Mouse (Mus musculus): ENCODE measurements at regions not wholly inside any gene's neighbourhood (a gene's known extent, or its start where the extent isn't known, plus 50 kb on each side); places are given as distances from the start of the nearest gene placed in this dataset.
"Not testable (repeated sequence)": the region's sequence is repeated elsewhere in the genome, so short reads cannot be mapped to it uniquely, and the experiment has no call there.

- intact Hi-C loops (cut with DNase I), result no loop called here
- no peak for DNase-seq
These were observed 110.1 kb upstream of the Trabd2b start for GRCm38 (mm10) chr4:114296380-114296779.

GRCm38 (mm10) chr4:114298517-114298916, 108.0 kb upstream of the Trabd2b start:
- DNase-seq; intact Hi-C loops (cut with DNase I): not testable (repeated sequence)

- intact Hi-C loops (cut with DNase I), result loop anchor here (2.0 kb wide), 1 partner anchor 336 kb away; no protein-coding TSS in a partner anchor
These were observed 106.0 kb upstream of the Trabd2b start for GRCm38 (mm10) chr4:114300390-114301012.

GRCm38 (mm10) chr4:114304654-114305053, 101.9 kb upstream of the Trabd2b start:
- no peak for DNase-seq
- intact Hi-C loops (cut with DNase I), result no loop called here

More at GRCm38 (mm10) chr4:114300390-114301012, 106.0 kb upstream of the Trabd2b start:
- peak in 1 of 2 experiments; percentile 8 for DNase-seq

- DNase-seq, result no peak
- intact Hi-C loops (cut with DNase I), result no loop called here
These were observed 99.0 kb upstream of the Trabd2b start for GRCm38 (mm10) chr4:114307491-114307890.

- DNase-seq, result peak; percentile 13 to 31
- intact Hi-C loops (cut with DNase I), result no loop called here
These were observed 98.0 kb upstream of the Trabd2b start for GRCm38 (mm10) chr4:114308518-114308917.

GRCm38 (mm10) chr4:114315051-114315450, 91.5 kb upstream of the Trabd2b start:
- no peak for DNase-seq
- intact Hi-C loops (cut with DNase I), result no loop called here

- intact Hi-C loops (cut with DNase I), result no loop called here
- DNase-seq, result no peak
These were observed 91.0 kb upstream of the Trabd2b start for GRCm38 (mm10) chr4:114315556-114315955.

GRCm38 (mm10) chr4:114317076-114317475, 89.4 kb upstream of the Trabd2b start:
- intact Hi-C loops (cut with DNase I), result no loop called here
- no peak for DNase-seq

GRCm38 (mm10) chr4:114320076-114320475, 86.4 kb upstream of the Trabd2b start:
- no peak for DNase-seq
- intact Hi-C loops (cut with DNase I), result no loop called here

GRCm38 (mm10) chr4:114321516-114322339, 84.8 kb upstream of the Trabd2b start:
- intact Hi-C loops (cut with DNase I), result no loop called here

GRCm38 (mm10) chr4:114329978-114330377, 76.5 kb upstream of the Trabd2b start:
- intact Hi-C loops (cut with DNase I), result no loop called here
- DNase-seq, result no peak

More at GRCm38 (mm10) chr4:114321516-114322339, 84.8 kb upstream of the Trabd2b start:
- DNase-seq, result no peak

- intact Hi-C loops (cut with DNase I), result no loop called here
- no peak for DNase-seq
These were observed 75.4 kb upstream of the Trabd2b start for GRCm38 (mm10) chr4:114331161-114331560.

GRCm38 (mm10) chr4:114334850-114335249, 71.7 kb upstream of the Trabd2b start:
- DNase-seq, result no peak
- intact Hi-C loops (cut with DNase I), result no loop called here

- intact Hi-C loops (cut with DNase I), result no loop called here
- DNase-seq, result no peak
These were observed 70.3 kb upstream of the Trabd2b start for GRCm38 (mm10) chr4:114336029-114336746.

- no peak for DNase-seq
- intact Hi-C loops (cut with DNase I), result no loop called here
These were observed 69.8 kb upstream of the Trabd2b start for GRCm38 (mm10) chr4:114336747-114337090.

- intact Hi-C loops (cut with DNase I), result no loop called here
These were observed 66.7 kb upstream of the Trabd2b start for GRCm38 (mm10) chr4:114339793-114340192.

GRCm38 (mm10) chr4:114345154-114345553, 61.4 kb upstream of the Trabd2b start:
- no peak for DNase-seq
- intact Hi-C loops (cut with DNase I), result no loop called here

More at GRCm38 (mm10) chr4:114339793-114340192, 66.7 kb upstream of the Trabd2b start:
- no peak for DNase-seq

- peak; percentile 33 to 60 for DNase-seq
- intact Hi-C loops (cut with DNase I), result loop anchor here (1.0 to 2.0 kb wide), 2 partner anchors 59 to 289 kb away; no protein-coding TSS in a partner anchor
These were observed 60.3 kb upstream of the Trabd2b start for GRCm38 (mm10) chr4:114346068-114346747.

GRCm38 (mm10) chr4:114346884-114347283, 59.6 kb upstream of the Trabd2b start:
- no peak for DNase-seq
- intact Hi-C loops (cut with DNase I), result loop anchor here (1.0 to 2.0 kb wide), 2 partner anchors 58 to 288 kb away; no protein-coding TSS in a partner anchor
